Mouse (Mus musculus) ES-E14 (cell line): ENCODE measurements around the gene Trpv2.

Experiments used
- CHD2 ChIP-seq: IDR thresholded peaks from 2 replicates; pipeline ENCODE4 v1.6.1; 2014; ENCODE audit warnings: mild to moderate bottlenecking, low read depth, low read length, inconsistent platforms
- MAFK ChIP-seq: IDR thresholded peaks from 2 replicates; pipeline ENCODE4 v1.6.1; 2014; ENCODE audit warnings: mild to moderate bottlenecking, low read depth, low read length, inconsistent platforms; ENCODE audit not compliant: insufficient read depth
- ZC3H11A ChIP-seq: IDR thresholded peaks from 2 replicates; pipeline ENCODE4 v1.6.1; 2012; ENCODE audit warnings: low read depth, mild to moderate bottlenecking, inconsistent platforms, low read length, borderline replicate concordance
- ZNF384 ChIP-seq: IDR thresholded peaks from 2 replicates; pipeline ENCODE4 v1.6.1; 2012; ENCODE audit warnings: low read depth, low read length, inconsistent platforms

DNA sequence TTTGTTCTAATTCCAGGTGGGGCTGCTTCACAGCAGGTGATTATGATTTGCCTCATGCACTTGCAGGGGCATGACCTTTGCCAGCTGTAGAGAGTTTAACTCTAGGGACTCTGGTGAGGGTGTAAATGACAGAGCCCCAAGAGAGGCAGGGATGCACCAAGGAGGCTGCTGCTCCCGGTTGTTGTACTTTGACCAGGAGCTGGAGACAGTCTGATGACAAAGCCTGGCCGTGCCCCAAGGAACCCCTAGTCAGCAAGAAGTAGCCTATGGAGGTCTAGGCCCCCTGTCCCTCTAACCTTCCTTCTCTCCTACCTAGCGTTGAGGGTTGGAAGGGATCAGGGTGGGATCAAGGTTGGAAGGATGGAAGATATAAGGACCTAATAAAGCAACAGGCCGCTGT, 41.2 kb downstream of the Trpv2 start:
- no peak for TF ChIP-seq ZNF384
- TF ChIP-seq ZC3H11A, result no peak
- TF ChIP-seq CHD2, result no peak
- TF ChIP-seq MAFK, result no peak
